Mouse (Mus musculus): ENCODE data around the gene Elmo1. TPM values are rescaled to one million over a fixed set of nuclear protein-coding genes. Genes with fewer than 3 reads are reported as not detected.
A peak's percentile ranks its signal among the peaks of the same experiment; 100 is the strongest.
"Not testable (repeated sequence)": the region's sequence is repeated elsewhere in the genome, so short reads cannot be mapped to it uniquely, and the experiment has no call there.

Gene Elmo1
- polyA plus RNA-seq, 1 experiment from 2014 or later, result 10.7 TPM

GRCm38 (mm10) chr13:20615596-20616469 lies 525.4 kb downstream of the Elmo1 start:
- Histone ChIP-seq H3K9me3 (replicated peaks; ENCODE audit: control insufficient read depth, low read length) (no peaks in the 10 kb centered on the region), H3K27ac (ENCODE audit: low read depth, low read length) (no peak overlapping the region), H3K9ac (ENCODE audit: low read depth, low read length) (no peak overlapping the region), H3K4me1 (ENCODE audit: control insufficient read depth, insufficient read depth, low read length) (peaks cover 10% of the 10 kb centered on the region; the same call in 1 of the 2 replicates), H3K4me3 (ENCODE audit: low read depth, low read length) (no peak overlapping the region), H3K4me2 (no peak overlapping the region), H3K36me3 (ENCODE audit: control insufficient read depth, insufficient read depth, low read length) (no peaks in the 10 kb centered on the region), H3K27me3 (ENCODE audit: control insufficient read depth, insufficient read depth, low read length) (no peaks in the 10 kb centered on the region)
- ATAC-seq (replicated peaks; ENCODE audit: insufficient number of reproducible peaks, low FRiP score, low TSS enrichment), result 0 out of 2 replicates have a peak, but pooled peaks have one; percentile 46
- WGBS (ENCODE audit: insufficient replicate concordance), result 72% methylated on average over 10 of the region's 10 CpGs

DNA sequence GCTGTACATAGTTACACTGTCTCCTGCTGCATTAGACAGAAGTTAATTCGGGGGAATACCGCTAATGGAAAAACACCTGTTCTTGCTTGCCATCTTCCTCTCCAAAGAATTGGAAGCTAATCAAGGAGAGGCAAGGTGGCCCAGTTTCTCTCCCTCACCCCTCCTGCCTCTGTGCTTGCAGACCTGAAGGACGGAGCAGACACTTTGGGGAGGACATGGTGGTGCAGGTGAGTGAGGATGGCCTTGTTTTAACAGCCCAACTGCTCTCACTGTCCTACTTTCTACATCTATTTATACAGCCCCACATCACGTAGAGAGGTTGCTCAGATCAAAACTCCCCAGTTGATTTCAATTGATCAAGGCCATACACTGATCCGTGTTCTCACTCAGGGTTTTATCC lies 529.5 kb downstream of the Elmo1 start:
- Histone ChIP-seq H3K4me3 (ENCODE audit: low read depth, low read length) (no peak overlapping the region), H3K36me3 (ENCODE audit: control insufficient read depth, insufficient read depth, low read length) (no peaks in the 10 kb centered on the region), H3K4me1 (ENCODE audit: control insufficient read depth, insufficient read depth, low read length) (0 out of 2 replicates have a peak, but pooled peaks cover 5% of the 10 kb centered on the region), H3K27ac (ENCODE audit: low read depth, low read length) (no peak overlapping the region), H3K9ac (ENCODE audit: low read depth, low read length) (no peak overlapping the region), H3K27me3 (ENCODE audit: control insufficient read depth, insufficient read depth, low read length) (no peaks in the 10 kb centered on the region), H3K4me2 (no peak overlapping the region), H3K9me3 (replicated peaks; ENCODE audit: control insufficient read depth, low read length) (no peaks in the 10 kb centered on the region)
- WGBS (ENCODE audit: insufficient replicate concordance), result 85% methylated on average over 5 of the region's 5 CpGs
- ATAC-seq (replicated peaks; ENCODE audit: insufficient number of reproducible peaks, low FRiP score, low TSS enrichment), result no peak

DNA sequence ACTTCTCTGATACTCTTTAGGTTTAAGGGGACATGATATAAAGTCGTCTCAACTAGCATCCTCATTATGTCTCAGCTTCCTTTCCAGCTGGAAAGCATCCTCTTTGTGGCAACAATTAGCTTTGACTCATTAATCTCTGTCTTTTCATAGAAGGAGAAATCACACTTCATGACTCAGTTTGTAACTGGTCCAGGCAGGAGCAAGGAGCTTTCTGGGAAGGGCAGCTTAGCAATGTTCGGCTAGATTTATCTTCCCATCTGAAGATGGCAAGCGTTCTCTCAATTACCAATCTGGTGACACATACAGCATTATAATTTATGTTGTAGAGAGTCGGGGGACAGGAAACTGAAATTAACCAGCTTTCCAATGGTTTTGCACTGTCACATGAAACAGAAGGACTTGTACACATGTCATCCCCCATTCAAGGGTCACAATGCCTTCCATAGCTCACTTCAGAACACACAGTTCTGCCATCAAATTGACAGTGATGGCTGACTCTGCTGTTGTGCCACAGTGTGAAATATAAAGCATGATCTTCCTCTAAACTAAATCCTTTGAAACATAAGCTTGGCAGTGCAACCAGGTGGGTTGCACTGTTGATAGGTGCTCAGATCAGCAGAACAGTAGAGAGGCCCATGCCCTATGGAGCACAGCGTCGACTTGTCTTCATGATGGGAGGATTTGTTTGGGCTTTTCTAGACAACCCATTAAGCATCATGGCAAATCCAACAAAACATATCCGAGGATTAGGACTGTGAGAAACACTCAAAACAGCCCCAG lies 532.9 kb downstream of the Elmo1 start:
- Histone ChIP-seq H3K27ac (ENCODE audit: low read depth, low read length) (no peak overlapping the region), H3K4me1 (ENCODE audit: control insufficient read depth, insufficient read depth, low read length) (no peaks in the 10 kb centered on the region), H3K27me3 (ENCODE audit: control insufficient read depth, insufficient read depth, low read length) (no peaks in the 10 kb centered on the region), H3K36me3 (ENCODE audit: control insufficient read depth, insufficient read depth, low read length) (no peaks in the 10 kb centered on the region), H3K4me2 (no peak overlapping the region), H3K4me3 (ENCODE audit: low read depth, low read length) (no peak overlapping the region), H3K9me3 (replicated peaks; ENCODE audit: control insufficient read depth, low read length) (peaks cover 3% of the 10 kb centered on the region), H3K9ac (ENCODE audit: low read depth, low read length) (no peak overlapping the region)
- WGBS (ENCODE audit: insufficient replicate concordance), result 82% methylated on average over 7 of the region's 7 CpGs
- no peak for ATAC-seq (replicated peaks; ENCODE audit: insufficient number of reproducible peaks, low FRiP score, low TSS enrichment)

GRCm38 (mm10) chr13:20627796-20628195 lies 537.4 kb downstream of the Elmo1 start:
- Histone ChIP-seq H3K9me3 (replicated peaks; ENCODE audit: control insufficient read depth, low read length) (peaks cover 3% of the 10 kb centered on the region), H3K36me3 (ENCODE audit: control insufficient read depth, insufficient read depth, low read length) (no peaks in the 10 kb centered on the region), H3K9ac (ENCODE audit: low read depth, low read length) (no peak overlapping the region), H3K4me1 (ENCODE audit: control insufficient read depth, insufficient read depth, low read length) (no peaks in the 10 kb centered on the region), H3K4me3 (ENCODE audit: low read depth, low read length) (no peak overlapping the region), H3K4me2 (no peak overlapping the region), H3K27ac (ENCODE audit: low read depth, low read length) (no peak overlapping the region), H3K27me3 (ENCODE audit: control insufficient read depth, insufficient read depth, low read length) (no peaks in the 10 kb centered on the region)
- WGBS (ENCODE audit: insufficient replicate concordance), result 79% methylated on average over 6 of the region's 6 CpGs
- no peak for ATAC-seq (replicated peaks; ENCODE audit: insufficient number of reproducible peaks, low FRiP score, low TSS enrichment)

DNA sequence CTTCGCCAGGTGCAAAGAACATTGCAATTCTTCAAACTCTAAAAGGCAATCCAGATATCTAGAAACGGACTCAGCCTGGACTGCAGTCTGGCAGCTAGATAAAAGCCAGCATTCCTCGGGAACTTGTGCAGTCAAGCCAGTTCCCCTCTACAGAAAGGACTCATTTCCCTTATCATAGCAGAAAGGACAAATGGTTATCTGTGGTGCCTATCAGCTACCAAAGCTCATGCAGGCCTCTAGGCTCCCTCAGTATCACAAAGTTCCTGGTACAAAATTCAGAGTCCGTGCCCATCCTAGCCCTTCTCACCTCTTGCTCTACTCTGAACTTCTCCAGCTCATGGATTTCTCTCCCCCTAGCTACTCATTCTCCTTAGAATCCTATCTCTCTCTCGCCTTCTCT lies 542.1 kb downstream of the Elmo1 start:
- ATAC-seq (replicated peaks; ENCODE audit: insufficient number of reproducible peaks, low FRiP score, low TSS enrichment), result no peak

GRCm38 (mm10) chr13:20634679-20635078 lies 544.3 kb downstream of the Elmo1 start:
- not testable (repeated sequence) for H3K27me3 ChIP-seq (ENCODE audit: control insufficient read depth, insufficient read depth, low read length); H3K4me3 ChIP-seq (ENCODE audit: low read depth, low read length); H3K9ac ChIP-seq (ENCODE audit: low read depth, low read length); H3K4me2 ChIP-seq; H3K36me3 ChIP-seq (ENCODE audit: control insufficient read depth, insufficient read depth, low read length); H3K27ac ChIP-seq (ENCODE audit: low read depth, low read length); H3K4me1 ChIP-seq (ENCODE audit: control insufficient read depth, insufficient read depth, low read length); ATAC-seq (replicated peaks; ENCODE audit: insufficient number of reproducible peaks, low FRiP score, low TSS enrichment); H3K9me3 ChIP-seq (replicated peaks; ENCODE audit: control insufficient read depth, low read length)
- WGBS (ENCODE audit: insufficient replicate concordance), result 63% methylated on average over 1 of the region's 2 CpGs

More for the DNA sequence above, 542.1 kb downstream of the Elmo1 start:
- H3K27me3 ChIP-seq (ENCODE audit: control insufficient read depth, insufficient read depth, low read length), result no peaks in the 10 kb centered on the region
- H3K36me3 ChIP-seq (ENCODE audit: control insufficient read depth, insufficient read depth, low read length), result no peaks in the 10 kb centered on the region
- H3K9ac ChIP-seq (ENCODE audit: low read depth, low read length), result no peak overlapping the region
- no peak overlapping the region for H3K4me2 ChIP-seq
- no peak overlapping the region for H3K27ac ChIP-seq (ENCODE audit: low read depth, low read length)
- WGBS (ENCODE audit: insufficient replicate concordance), result 18% methylated on average over 5 of the region's 5 CpGs
- H3K4me3 ChIP-seq (ENCODE audit: low read depth, low read length), result no peak overlapping the region
- H3K9me3 ChIP-seq (replicated peaks; ENCODE audit: control insufficient read depth, low read length), result no peaks in the 10 kb centered on the region
- H3K4me1 ChIP-seq (ENCODE audit: control insufficient read depth, insufficient read depth, low read length), result no peaks in the 10 kb centered on the region

DNA sequence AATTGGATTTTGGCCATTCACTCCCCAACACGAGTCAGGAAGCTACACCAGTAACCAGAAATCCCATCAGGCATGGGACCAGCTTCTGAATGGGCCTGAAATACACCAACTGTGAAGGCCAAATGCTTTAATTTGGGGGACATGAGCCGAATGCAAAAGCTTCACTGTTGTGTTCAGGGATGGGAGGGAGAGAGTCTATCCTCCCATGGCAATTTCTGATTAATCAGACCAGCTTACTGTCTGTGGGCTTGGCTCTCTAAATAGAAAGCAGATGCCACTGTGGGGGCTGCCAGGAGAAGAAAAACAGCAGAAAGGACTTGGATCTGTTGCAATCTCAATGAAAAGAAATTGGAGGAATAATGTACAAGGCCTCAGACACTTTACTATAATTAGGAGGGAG lies 545.2 kb downstream of the Elmo1 start:
- no peaks in the 10 kb centered on the region for H3K4me1 ChIP-seq (ENCODE audit: control insufficient read depth, insufficient read depth, low read length)
- H3K9ac ChIP-seq (ENCODE audit: low read depth, low read length), result no peak overlapping the region
- 66% methylated on average over 2 of the region's 2 CpGs for WGBS (ENCODE audit: insufficient replicate concordance)
- no peaks in the 10 kb centered on the region for H3K27me3 ChIP-seq (ENCODE audit: control insufficient read depth, insufficient read depth, low read length)
- H3K36me3 ChIP-seq (ENCODE audit: control insufficient read depth, insufficient read depth, low read length), result no peaks in the 10 kb centered on the region
- no peak overlapping the region for H3K4me2 ChIP-seq
- H3K4me3 ChIP-seq (ENCODE audit: low read depth, low read length), result no peak overlapping the region
- no peak for ATAC-seq (replicated peaks; ENCODE audit: insufficient number of reproducible peaks, low FRiP score, low TSS enrichment)
- no peak overlapping the region for H3K27ac ChIP-seq (ENCODE audit: low read depth, low read length)
- no peaks in the 10 kb centered on the region for H3K9me3 ChIP-seq (replicated peaks; ENCODE audit: control insufficient read depth, low read length)
